Mouse (Mus musculus) limb, embryonic 13.5 days (tissue): ENCODE data around the gene Lingo4. TPM values are rescaled to one million over a fixed set of nuclear protein-coding genes. Genes with fewer than 3 reads are reported as not detected.

Source experiments
- ATAC-seq: fragments of 200-750 bp; cut with Nextera tagmentation; 2 replicates; pipeline ENCODE4 v1.8.0; 2017; ENCODE audit warnings: low read depth, moderate number of reproducible peaks, moderate TSS enrichment; ENCODE audit not compliant: low FRiP score
- H3K27ac ChIP-seq: fragments of 300-500 bp; sonication (generic); 2 replicates; pipeline ENCODE4 v1.5.1; 2015; ENCODE audit warnings: inconsistent platforms, mild to moderate bottlenecking, moderate library complexity
- H3K27me3 ChIP-seq: fragments of 300-500 bp; sonication (generic); 2 replicates; pipeline ENCODE4 v1.6.1; 2015; ENCODE audit warnings: mild to moderate bottlenecking, inconsistent platforms
- H3K36me3 ChIP-seq: fragments of 300-500 bp; sonication (generic); 2 replicates; pipeline ENCODE4 v1.6.1; 2015; ENCODE audit warnings: inconsistent platforms, mild to moderate bottlenecking, moderate library complexity
- H3K4me1 ChIP-seq: fragments of 300-500 bp; sonication (generic); 2 replicates; pipeline ENCODE4 v1.6.1; 2015; ENCODE audit warnings: inconsistent platforms
- H3K4me2 ChIP-seq: fragments of 300-500 bp; sonication (generic); replicated peaks from 2 replicates; pipeline ENCODE4 v1.6.1; 2015; ENCODE audit warnings: inconsistent platforms, mild to moderate bottlenecking, moderate library complexity
- H3K4me3 ChIP-seq: fragments of 300-500 bp; sonication (generic); 2 replicates; pipeline ENCODE4 v1.5.1; 2015; ENCODE audit warnings: moderate library complexity, mild to moderate bottlenecking, inconsistent platforms
- H3K9ac ChIP-seq: fragments of 300-500 bp; sonication (generic); 2 replicates; pipeline ENCODE4 v1.6.1; 2015; ENCODE audit warnings: mild to moderate bottlenecking, inconsistent platforms
- H3K9me3 ChIP-seq: fragments of 300-500 bp; sonication (generic); 2 replicates; pipeline ENCODE4 v1.6.1; 2016; ENCODE audit warnings: inconsistent platforms
- WGBS: fragments of 180-500 bp; shearing (Covaris S2); methylation state at CpG from one replicate; pipeline ENCODE4 v1.1.7; 2015; 5-methylcytosine and 5-hydroxymethylcytosine counted together
- polyA plus RNA-seq: library from polyadenylated mRNA; unstranded; fragments of >200 nt; fragmentation: Nextera tagmentation; extraction: Ambion mirVana; gene quantifications from 2 replicates; pipeline ENCODE4 v1.2.1, GENCODE M21; 2015

The Lingo4 gene
- polyA plus RNA-seq, 1 experiment from 2014 or later: 0.14 TPM

- no peaks in the 10 kb centered on the region for H3K9me3 ChIP-seq
- no peaks in the 10 kb centered on the region for H3K36me3 ChIP-seq
- peaks cover 10% of the 10 kb centered on the region for H3K4me1 ChIP-seq
- peak; percentile 99 for ATAC-seq
- H3K4me3 ChIP-seq: peak within 1 kb of the TSS; percentile 50
- peak within 1 kb of the TSS; percentile 59 for H3K9ac ChIP-seq
- H3K27ac ChIP-seq: no peak within 1 kb of the TSS
- 9% methylated on average over 52 of the region's 52 CpGs for WGBS
- H3K27me3 ChIP-seq: peaks cover 6% of the 10 kb centered on the region; the same call in 1 of the 2 replicates
- H3K4me2 ChIP-seq: peak within 1 kb of the TSS; percentile 85
Observed at GRCm38 (mm10) chr3:94413031-94413679, 14.8 kb downstream of the Lingo4 start, which contains the start of gene Tdrkh. Gene Tdrkh (plus strand): TSS chr3:94413273.

- Histone ChIP-seq H3K4me3 (no peak overlapping the region), H3K9me3 (no peaks in the 10 kb centered on the region), H3K27me3 (no peaks in the 10 kb centered on the region), H3K27ac (no peak overlapping the region), H3K36me3 (no peaks in the 10 kb centered on the region), H3K9ac (no peak overlapping the region), H3K4me1 (no peaks in the 10 kb centered on the region), H3K4me2 (no peak overlapping the region)
- 74% methylated on average over 2 of the region's 2 CpGs for whole genome bisulfite sequencing
- no peak for ATAC-seq
Observed at GRCm38 (mm10) chr3:94430980-94431379, 32.7 kb downstream of the Lingo4 start.

GRCm38 (mm10) chr3:94434305-94434704, 36.0 kb downstream of the Lingo4 start:
- Histone ChIP-seq H3K27me3 (no peaks in the 10 kb centered on the region), H3K36me3 (no peaks in the 10 kb centered on the region), H3K9ac (no peak overlapping the region), H3K27ac (no peak overlapping the region), H3K4me2 (no peak overlapping the region), H3K4me1 (no peaks in the 10 kb centered on the region), H3K9me3 (no peaks in the 10 kb centered on the region), H3K4me3 (no peak overlapping the region)
- WGBS: 80% methylated on average over 2 of the region's 2 CpGs
- ATAC-seq: no peak

- Histone ChIP-seq H3K9me3 (no peaks in the 10 kb centered on the region), H3K4me2 (no peak overlapping the region), H3K4me1 (no peaks in the 10 kb centered on the region), H3K4me3 (no peak overlapping the region), H3K27ac (no peak overlapping the region), H3K27me3 (peaks cover 6% of the 10 kb centered on the region; the same call in 1 of the 2 replicates), H3K9ac (no peak overlapping the region), H3K36me3 (no peaks in the 10 kb centered on the region)
- no peak for ATAC-seq
- 79% methylated on average over 9 of the region's 9 CpGs for WGBS
Observed at GRCm38 (mm10) chr3:94436420-94436819, 38.1 kb downstream of the Lingo4 start.

- WGBS: 41% methylated on average over 3 of the region's 3 CpGs
- Histone ChIP-seq H3K4me2 (no peak overlapping the region), H3K4me1 (peaks cover 11% of the 10 kb centered on the region), H3K27me3 (peaks cover 6% of the 10 kb centered on the region; the same call in 1 of the 2 replicates), H3K9ac (no peak overlapping the region), H3K4me3 (no peak overlapping the region), H3K27ac (no peak overlapping the region), H3K36me3 (peaks cover 18% of the 10 kb centered on the region), H3K9me3 (no peaks in the 10 kb centered on the region)
- ATAC-seq: no peak
Observed at GRCm38 (mm10) chr3:94441182-94441581, 42.9 kb downstream of the Lingo4 start.

- Histone ChIP-seq H3K36me3 (peaks cover 37% of the 10 kb centered on the region), H3K27me3 (peaks cover 6% of the 10 kb centered on the region; the same call in 1 of the 2 replicates), H3K9ac (peak within 1 kb of the TSS; percentile 94), H3K27ac (0 out of 2 replicates have a peak within 1 kb of the TSS, but pooled peaks have one; percentile 10), H3K4me3 (peak within 1 kb of the TSS; percentile 96), H3K4me2 (peak within 1 kb of the TSS; percentile 87), H3K9me3 (no peaks in the 10 kb centered on the region), H3K4me1 (peaks cover 11% of the 10 kb centered on the region)
- under 1% methylated on average over 39 of the region's 39 CpGs for whole genome bisulfite sequencing
- ATAC-seq: peak; percentile 98
Observed at GRCm38 (mm10) chr3:94442951-94443596, 44.8 kb downstream of the Lingo4 start, which contains the start of gene Mrpl9. Gene Mrpl9 (plus strand): TSS chr3:94443318.

- Histone ChIP-seq H3K9me3 (no peaks in the 10 kb centered on the region), H3K4me3 (peak within 1 kb of the TSS; percentile 96), H3K4me2 (peak within 1 kb of the TSS; percentile 87), H3K27me3 (peaks cover 6% of the 10 kb centered on the region; the same call in 1 of the 2 replicates), H3K36me3 (peaks cover 42% of the 10 kb centered on the region), H3K27ac (0 out of 2 replicates have a peak within 1 kb of the TSS, but pooled peaks have one; percentile 10), H3K9ac (peak within 1 kb of the TSS; percentile 94), H3K4me1 (peaks cover 11% of the 10 kb centered on the region)
- WGBS: under 1% methylated on average over 24 of the region's 24 CpGs
- no peak; the same call in 1 of the 2 replicates for ATAC-seq
Observed at GRCm38 (mm10) chr3:94443597-94443964, 45.3 kb downstream of the Lingo4 start, which contains the start of gene Oaz3. Gene Oaz3 (minus strand): TSS chr3:94443915.

- H3K9ac ChIP-seq: no peak overlapping the region
- H3K4me1 ChIP-seq: peaks cover 4% of the 10 kb centered on the region
- 96% methylated on average over 2 of the region's 2 CpGs for WGBS
- peaks cover 44% of the 10 kb centered on the region for H3K36me3 ChIP-seq
- H3K4me3 ChIP-seq: no peak overlapping the region
- H3K27me3 ChIP-seq: no peaks in the 10 kb centered on the region
- no peak overlapping the region for H3K4me2 ChIP-seq
- ATAC-seq: no peak
- H3K27ac ChIP-seq: no peak overlapping the region
- no peaks in the 10 kb centered on the region for H3K9me3 ChIP-seq
Observed at GRCm38 (mm10) chr3:94449377-94449776, 51.1 kb downstream of the Lingo4 start.

Other genes starting within 250 kb of the Lingo4 start
- gene Gm10696, start 220.3 kb upstream of the Lingo4 start, polyA plus RNA-seq: not detected in 2 replicates
- not detected in 2 replicates for gene Gm5286, start 201.8 kb upstream of the Lingo4 start, polyA plus RNA-seq
- not detected in 2 replicates for gene Gm4778, start 134.5 kb upstream of the Lingo4 start, polyA plus RNA-seq
- 11.2 and 11.5 TPM in 2 replicates for gene Them4, start 88.4 kb upstream of the Lingo4 start, polyA plus RNA-seq
- gene Them5, start 56.4 kb upstream of the Lingo4 start, polyA plus RNA-seq: 2.3 and 2.4 TPM in 2 replicates
- gene C2cd4d, start 36.1 kb upstream of the Lingo4 start, polyA plus RNA-seq: 2.5 and 3.1 TPM in 2 replicates
- 0.98 and 1.0 TPM in 2 replicates for gene Rorc, start 25.7 kb upstream of the Lingo4 start, polyA plus RNA-seq
- gene Tdrkh, start 14.8 kb downstream of the Lingo4 start, polyA plus RNA-seq: 8.4 and 8.9 TPM in 2 replicates
- gene Mrpl9, start 44.8 kb downstream of the Lingo4 start, polyA plus RNA-seq: 66.8 and 67.0 TPM in 2 replicates
- gene Oaz3, start 45.4 kb downstream of the Lingo4 start, polyA plus RNA-seq: 0.73 and 0.94 TPM in 2 replicates
- gene Celf3, start 79.8 kb downstream of the Lingo4 start, polyA plus RNA-seq: 2.4 and 3.7 TPM in 2 replicates
- 1.8 and 2.0 TPM in 2 replicates for gene Riiad1, start 81.8 kb downstream of the Lingo4 start, polyA plus RNA-seq
- 56.7 and 66.8 TPM in 2 replicates for gene Snx27, start 184.2 kb downstream of the Lingo4 start, polyA plus RNA-seq
- gene Gm10972, start 244.6 kb downstream of the Lingo4 start, polyA plus RNA-seq: not detected in 2 replicates